Mouse (Mus musculus): Measurements from ENCODE around the gene Rap1a. TPM values are rescaled to one million over a fixed set of nuclear protein-coding genes. Genes with fewer than 3 reads are reported as not detected.

Rap1a gene
- polyA plus RNA-seq, 2 experiments, result 37.4 to 86.2 TPM

GRCm38 (mm10) chr3:105755123-105755522, 46.0 kb downstream of the Rap1a start:
- Histone ChIP-seq H3K27me3 (ENCODE audit: control insufficient read depth, insufficient read depth, low read length) (no peaks in the 10 kb centered on the region), H3K9me3 (ENCODE audit: control insufficient read depth, low read length) (no peaks in the 10 kb centered on the region), H3K9ac (replicated peaks) (no peak overlapping the region), H3K4me1 (replicated peaks; ENCODE audit: control insufficient read depth in 2 of 2, insufficient read depth in 2 of 2, low read length in 1 of 2) (peaks cover 6 to 13% of the 10 kb centered on the region in 2 experiments), H3K4me2 (ENCODE audit: low read depth) (no peak overlapping the region), H3K36me3 (replicated peaks; ENCODE audit: control insufficient read depth, insufficient read depth, low read depth) (no peaks in the 10 kb centered on the region), H3K27ac (no peak overlapping the region), H3K4me3 (ENCODE audit: insufficient read depth in 1 of 2, low read depth in 2 of 2, low read length in 2 of 2) (no peak overlapping the region)
- DNase-seq (ENCODE audit: low read depth in 3 of 3, low spot score in 3 of 3), result no peak
- WGBS (ENCODE audit: insufficient replicate concordance), result 89% methylated on average over 9 of the region's 9 CpGs
- ATAC-seq (ENCODE audit: insufficient read depth), result no peak
- TF ChIP-seq EP300 (IDR thresholded peaks at IDR 0.05; ENCODE audit: low read depth), result no peak
- no peak for TF ChIP-seq CTCF (IDR thresholded peaks at IDR 0.05; ENCODE audit: low read depth)

DNA sequence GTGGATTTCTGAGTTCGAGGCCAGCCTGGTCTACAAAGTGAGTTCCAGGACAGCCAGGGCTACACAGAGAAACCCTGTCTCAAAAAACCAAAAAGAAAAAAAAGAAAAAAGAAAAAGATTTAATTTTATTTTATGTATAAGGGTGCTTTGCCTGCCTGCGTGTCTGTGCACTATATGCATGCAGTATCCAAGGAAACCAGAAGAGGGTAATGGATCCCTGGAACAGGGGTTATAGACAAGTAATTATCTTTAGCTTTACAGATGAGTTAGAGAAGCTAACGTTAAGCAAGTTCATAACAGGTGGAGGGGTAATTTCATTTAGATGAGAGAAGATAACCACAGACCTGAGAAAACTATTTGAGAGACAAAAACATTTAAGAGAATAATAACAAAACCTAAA, 47.0 kb downstream of the Rap1a start:
- ATAC-seq (ENCODE audit: insufficient read depth) (no peak), DNase-seq (ENCODE audit: low read depth in 3 of 3, low spot score in 3 of 3) (no peak)
- TF ChIP-seq EP300 (IDR thresholded peaks at IDR 0.05; ENCODE audit: low read depth) (no peak), CTCF (IDR thresholded peaks at IDR 0.05; ENCODE audit: low read depth) (no peak)
- H3K4me2 ChIP-seq (ENCODE audit: low read depth), result no peak overlapping the region
- peaks cover 3% of the 10 kb centered on the region for H3K36me3 ChIP-seq (replicated peaks; ENCODE audit: control insufficient read depth, insufficient read depth, low read depth)
- 62% methylated on average over 2 of the region's 3 CpGs for WGBS (ENCODE audit: insufficient replicate concordance)
- no peak overlapping the region for H3K4me3 ChIP-seq (ENCODE audit: insufficient read depth in 1 of 2, low read depth in 2 of 2, low read length in 2 of 2)
- H3K4me1 ChIP-seq (replicated peaks; ENCODE audit: control insufficient read depth in 2 of 2, insufficient read depth in 2 of 2, low read length in 1 of 2), result peaks cover 4 to 11% of the 10 kb centered on the region in 2 experiments; a peak in 3 of 4 replicates
- no peak overlapping the region for H3K9ac ChIP-seq (replicated peaks)
- H3K9me3 ChIP-seq (ENCODE audit: control insufficient read depth, low read length), result no peaks in the 10 kb centered on the region
- no peaks in the 10 kb centered on the region for H3K27me3 ChIP-seq (ENCODE audit: control insufficient read depth, insufficient read depth, low read length)
- no peak overlapping the region for H3K27ac ChIP-seq

- no peak for DNase-seq (ENCODE audit: low read depth in 3 of 3, low spot score in 3 of 3)
- peaks cover 6% of the 10 kb centered on the region for H3K36me3 ChIP-seq (replicated peaks; ENCODE audit: control insufficient read depth, insufficient read depth, low read depth)
- TF ChIP-seq CTCF (IDR thresholded peaks at IDR 0.05; ENCODE audit: low read depth) (no peak), EP300 (IDR thresholded peaks at IDR 0.05; ENCODE audit: low read depth) (no peak)
- no peak overlapping the region for H3K9ac ChIP-seq (replicated peaks)
- H3K27ac ChIP-seq, result no peak overlapping the region
- H3K4me3 ChIP-seq (ENCODE audit: insufficient read depth in 1 of 2, low read depth in 2 of 2, low read length in 2 of 2), result no peak overlapping the region
- 0 out of 4 replicates have a peak, but pooled peaks cover 0 to 3% of the 10 kb centered on the region in 2 experiments for H3K4me1 ChIP-seq (replicated peaks; ENCODE audit: control insufficient read depth in 2 of 2, insufficient read depth in 2 of 2, low read length in 1 of 2)
- no peak for ATAC-seq (ENCODE audit: insufficient read depth)
- H3K27me3 ChIP-seq (ENCODE audit: control insufficient read depth, insufficient read depth, low read length), result no peaks in the 10 kb centered on the region
- no peak overlapping the region for H3K4me2 ChIP-seq (ENCODE audit: low read depth)
- H3K9me3 ChIP-seq (ENCODE audit: control insufficient read depth, low read length), result no peaks in the 10 kb centered on the region
- 9% methylated on average over 2 of the region's 2 CpGs for WGBS (ENCODE audit: insufficient replicate concordance)
Observed at GRCm38 (mm10) chr3:105750810-105751209, 50.3 kb downstream of the Rap1a start.

- no peak overlapping the region for H3K4me3 ChIP-seq (ENCODE audit: insufficient read depth in 1 of 2, low read depth in 2 of 2, low read length in 2 of 2)
- 66% methylated on average over 2 of the region's 2 CpGs for WGBS (ENCODE audit: insufficient replicate concordance)
- peaks cover 9% of the 10 kb centered on the region for H3K36me3 ChIP-seq (replicated peaks; ENCODE audit: control insufficient read depth, insufficient read depth, low read depth)
- H3K9ac ChIP-seq (replicated peaks), result no peak overlapping the region
- no peak overlapping the region for H3K27ac ChIP-seq
- ATAC-seq (ENCODE audit: insufficient read depth) (no peak), DNase-seq (ENCODE audit: low read depth in 3 of 3, low spot score in 3 of 3) (no peak)
- TF ChIP-seq CTCF (IDR thresholded peaks at IDR 0.05; ENCODE audit: low read depth) (no peak), EP300 (IDR thresholded peaks at IDR 0.05; ENCODE audit: low read depth) (no peak)
- no peak overlapping the region for H3K4me2 ChIP-seq (ENCODE audit: low read depth)
- H3K9me3 ChIP-seq (ENCODE audit: control insufficient read depth, low read length), result no peaks in the 10 kb centered on the region
- 0 out of 4 replicates have a peak, but pooled peaks cover 0 to 2% of the 10 kb centered on the region in 2 experiments for H3K4me1 ChIP-seq (replicated peaks; ENCODE audit: control insufficient read depth in 2 of 2, insufficient read depth in 2 of 2, low read length in 1 of 2)
- no peaks in the 10 kb centered on the region for H3K27me3 ChIP-seq (ENCODE audit: control insufficient read depth, insufficient read depth, low read length)
Observed at GRCm38 (mm10) chr3:105746542-105746941, 54.6 kb downstream of the Rap1a start.

DNA sequence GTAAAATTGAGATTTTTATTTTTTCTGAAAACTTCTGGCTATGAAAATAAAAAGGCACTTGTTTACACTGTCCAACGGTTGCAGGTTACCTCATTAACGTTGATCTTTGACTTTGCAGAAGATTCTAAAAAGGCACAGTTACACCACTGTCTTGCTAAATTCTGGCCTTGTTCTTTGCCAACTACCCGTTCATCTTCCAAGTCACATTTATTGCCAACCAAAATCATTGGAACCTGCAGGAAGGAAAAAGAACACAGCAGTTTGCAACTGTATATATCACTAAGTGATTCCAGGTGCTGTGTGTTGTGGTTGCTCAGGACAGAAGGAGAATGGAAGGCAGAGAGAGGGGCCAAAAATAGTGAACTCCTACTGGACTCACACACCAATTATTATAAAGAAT, 63.5 kb downstream of the Rap1a start:
- no peak overlapping the region for H3K4me2 ChIP-seq (ENCODE audit: low read depth)
- H3K4me1 ChIP-seq (replicated peaks; ENCODE audit: control insufficient read depth in 2 of 2, insufficient read depth in 2 of 2, low read length in 1 of 2), result no peaks in the 10 kb centered on the region
- H3K27me3 ChIP-seq (ENCODE audit: control insufficient read depth, insufficient read depth, low read length), result no peaks in the 10 kb centered on the region
- no peak overlapping the region for H3K27ac ChIP-seq
- no peak for ATAC-seq (ENCODE audit: insufficient read depth)
- TF ChIP-seq CTCF (IDR thresholded peaks at IDR 0.05; ENCODE audit: low read depth) (no peak), EP300 (IDR thresholded peaks at IDR 0.05; ENCODE audit: low read depth) (no peak)
- no peak overlapping the region for H3K4me3 ChIP-seq (ENCODE audit: insufficient read depth in 1 of 2, low read depth in 2 of 2, low read length in 2 of 2)
- no peak for DNase-seq (ENCODE audit: low read depth in 3 of 3, low spot score in 3 of 3)
- H3K9me3 ChIP-seq (ENCODE audit: control insufficient read depth, low read length), result no peaks in the 10 kb centered on the region
- 77% methylated on average over 3 of the region's 3 CpGs for WGBS (ENCODE audit: insufficient replicate concordance)
- peaks cover 23% of the 10 kb centered on the region for H3K36me3 ChIP-seq (replicated peaks; ENCODE audit: control insufficient read depth, insufficient read depth, low read depth)
- H3K9ac ChIP-seq (replicated peaks), result no peak overlapping the region

Measured in liver, embryonic 14.5 days (tissue).